Mouse (Mus musculus) heart, postnatal 14 days (tissue): Measurements from ENCODE around the gene 5031410I06Rik. TPM values are rescaled to one million over a fixed set of nuclear protein-coding genes. Genes with fewer than 3 reads are reported as not detected.
"Not testable (repeated sequence)": the region's sequence is repeated elsewhere in the genome, so short reads cannot be mapped to it uniquely, and the experiment has no call there.

Experiments used
- DNase-seq, 2 experiments: peaks; one replicate each; pipeline ENCODE4 v3.0.0; 2021 to 2022
- intact Hi-C: fragments of 180-260 bp; cut with DNase I; formaldehyde crosslinking; loops from one replicate; pipeline ENCODE4 v1.15.1; 2025
- long read RNA-seq, 2 experiments: library from polyadenylated mRNA; stranded (forward); transcript quantifications; one replicate each; pipeline ENCODE4 v2.0.0; 2021
- total RNA-seq, 2 experiments: library from RNA; stranded (reverse); gene quantifications; 2 replicates each; pipeline ENCODE4 v1.2.3; 2021

Gene 5031410I06Rik
- not detected for total RNA-seq
- long read RNA-seq, experiment 1 = 0 reads
- long read RNA-seq, experiment 2 = 0 reads

GRCm38 (mm10) chr5:26105262-26105661 is at the start of gene 5031410I06Rik:
5031410I06Rik (minus strand) TSS chr5:26105362.
- DNase-seq, intact Hi-C loops: not testable (repeated sequence)

GRCm38 (mm10) chr5:26142891-26143290 is 37.7 kb upstream of the 5031410I06Rik start:
- no peak for DNase-seq
- intact Hi-C loops = no loop called here

GRCm38 (mm10) chr5:26121321-26121720 is 16.2 kb upstream of the 5031410I06Rik start, which contains the start of gene Gm10220:
Gm10220 (minus strand) TSS chr5:26121421.
- DNase-seq, intact Hi-C loops: not testable (repeated sequence)

GRCm38 (mm10) chr5:26089191-26089590 is 16.0 kb downstream of the 5031410I06Rik start, which contains the start of gene Gm10471:
Gm10471 (minus strand) TSS chr5:26089291.
- DNase-seq, intact Hi-C loops: not testable (repeated sequence)

DNA sequence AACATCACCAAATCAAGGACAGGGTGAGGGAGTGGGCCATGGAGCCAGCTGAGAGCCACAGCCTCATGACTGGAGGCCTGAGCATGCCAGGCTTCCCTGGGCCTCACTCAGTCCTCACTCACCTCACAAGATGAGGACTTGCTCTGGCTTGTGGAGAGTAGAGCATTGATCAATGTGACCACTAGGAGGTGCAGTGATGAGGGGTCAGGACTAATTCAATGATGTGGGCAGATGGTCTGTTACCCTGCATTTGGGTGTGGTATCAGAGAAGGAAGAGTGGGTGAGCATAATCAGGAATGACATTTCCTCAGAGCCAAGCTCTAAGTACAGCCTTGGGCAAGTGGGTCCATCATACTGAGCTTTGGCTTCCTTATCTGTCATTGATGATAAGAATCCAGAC is 26.1 kb downstream of the 5031410I06Rik start:
- intact Hi-C loops = not testable (repeated sequence)

DNA sequence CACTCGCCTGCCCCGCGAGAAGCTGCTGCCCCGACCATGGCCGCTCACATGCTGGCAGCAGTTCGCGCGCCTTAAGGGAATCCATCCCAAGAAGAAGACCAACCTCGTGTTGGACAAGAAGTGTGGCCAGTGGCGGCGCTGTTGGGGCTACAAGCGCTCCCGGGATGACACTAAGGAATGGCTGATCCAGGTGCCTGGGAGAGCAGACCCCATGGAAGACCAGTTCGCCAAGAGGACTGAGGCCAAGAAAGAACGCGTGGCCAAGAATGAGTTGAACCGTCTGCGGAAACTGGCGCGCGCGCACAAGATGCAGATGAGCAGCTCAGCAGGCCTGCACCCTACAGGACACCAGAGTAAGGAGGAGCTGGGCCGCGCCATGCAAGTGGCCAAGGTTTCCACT is 34.4 kb downstream of the 5031410I06Rik start:
- intact Hi-C loops = no loop called here

More for the DNA sequence above, 26.1 kb downstream of the 5031410I06Rik start:
- DNase-seq = not testable (repeated sequence)

GRCm38 (mm10) chr5:26058481-26058880 is 46.7 kb downstream of the 5031410I06Rik start, which contains the start of gene Gm7347:
Gm7347 (minus strand) TSS chr5:26058581.
- intact Hi-C loops, DNase-seq: not testable (repeated sequence)

More for the DNA sequence above, 34.4 kb downstream of the 5031410I06Rik start:
- no peak for DNase-seq

Other genes with a start within 250 kb of the 5031410I06Rik start
- not detected for gene Gm21663, start 163.0 kb downstream of the 5031410I06Rik start, total RNA-seq
- gene Gm21671, start 150.9 kb downstream of the 5031410I06Rik start, total RNA-seq = not detected
- gene Gm21680, start 132.7 kb downstream of the 5031410I06Rik start, total RNA-seq = not detected
- not detected for gene Gm21698, start 116.7 kb downstream of the 5031410I06Rik start, total RNA-seq
- gene Gm1979, start 100.6 kb downstream of the 5031410I06Rik start, total RNA-seq = not detected
- not detected for gene Gm5862, start 82.4 kb downstream of the 5031410I06Rik start, total RNA-seq
- not detected for gene Speer4a, start 65.8 kb downstream of the 5031410I06Rik start, total RNA-seq
- gene Gm7347, start 46.8 kb downstream of the 5031410I06Rik start, total RNA-seq = not detected
- gene Gm10471, start 16.1 kb downstream of the 5031410I06Rik start, total RNA-seq = not detected
- not detected for gene Gm10220, start 16.1 kb upstream of the 5031410I06Rik start, total RNA-seq
- not detected for gene Gm7361, start 152.3 kb upstream of the 5031410I06Rik start, total RNA-seq